Mouse (Mus musculus): ENCODE data around the gene Cd96. TPM values are rescaled to one million over a fixed set of nuclear protein-coding genes. Genes with fewer than 3 reads are reported as not detected.

The Cd96 gene
- polyA plus RNA-seq, 1 experiment from 2014 or later: 0.20 TPM

GRCm38 (mm10) chr16:46019359-46019758, 100.7 kb downstream of the Cd96 start:
- Histone ChIP-seq H3K79me2 (ENCODE audit: inconsistent target) (no peaks in the 10 kb centered on the region), H3K27ac (no peak overlapping the region), H3K36me3 (ENCODE audit: inconsistent target) (no peaks in the 10 kb centered on the region), H3K4me3 (ENCODE audit: inconsistent target) (no peak overlapping the region)
- WGBS (ENCODE audit: missing documents): 83% methylated on average over 1 of the region's 1 CpGs

GRCm38 (mm10) chr16:46011696-46012095, 108.4 kb downstream of the Cd96 start:
- Histone ChIP-seq H3K79me2 (ENCODE audit: inconsistent target) (no peaks in the 10 kb centered on the region), H3K36me3 (ENCODE audit: inconsistent target) (no peaks in the 10 kb centered on the region), H3K4me3 (ENCODE audit: inconsistent target) (no peak overlapping the region), H3K27ac (no peak overlapping the region)
- 94% methylated on average over 1 of the region's 1 CpGs for WGBS (ENCODE audit: missing documents)

- Histone ChIP-seq H3K36me3 (ENCODE audit: inconsistent target) (no peaks in the 10 kb centered on the region), H3K79me2 (ENCODE audit: inconsistent target) (no peaks in the 10 kb centered on the region), H3K4me3 (ENCODE audit: inconsistent target) (peak overlapping the region; percentile 77), H3K27ac (peak overlapping the region; percentile 66)
- WGBS (ENCODE audit: missing documents): 2% methylated on average over 5 of the region's 5 CpGs
Measured at GRCm38 (mm10) chr16:46010906-46011220, 109.2 kb downstream of the Cd96 start.

- peak within 1 kb of the TSS; percentile 77 for H3K4me3 ChIP-seq (ENCODE audit: inconsistent target)
- WGBS (ENCODE audit: missing documents): 1% methylated on average over 37 of the region's 39 CpGs
- H3K79me2 ChIP-seq (ENCODE audit: inconsistent target): no peaks in the 10 kb centered on the region
- H3K27ac ChIP-seq: peak within 1 kb of the TSS; percentile 66
- H3K36me3 ChIP-seq (ENCODE audit: inconsistent target): no peaks in the 10 kb centered on the region
Measured at GRCm38 (mm10) chr16:46010153-46010905, 109.7 kb downstream of the Cd96 start, which contains the start of gene Plcxd2. Plcxd2 (minus strand) TSS chr16:46010218.

- Histone ChIP-seq H3K4me3 (ENCODE audit: inconsistent target) (peak overlapping the region; percentile 77), H3K36me3 (ENCODE audit: inconsistent target) (no peaks in the 10 kb centered on the region), H3K79me2 (ENCODE audit: inconsistent target) (no peaks in the 10 kb centered on the region), H3K27ac (peak overlapping the region; percentile 38)
- WGBS (ENCODE audit: missing documents): 9% methylated on average over 13 of the region's 13 CpGs
Measured at GRCm38 (mm10) chr16:46009717-46010116, 110.3 kb downstream of the Cd96 start.

GRCm38 (mm10) chr16:46008766-46009165, 111.3 kb downstream of the Cd96 start:
- Histone ChIP-seq H3K4me3 (ENCODE audit: inconsistent target) (no peak overlapping the region), H3K79me2 (ENCODE audit: inconsistent target) (no peaks in the 10 kb centered on the region), H3K36me3 (ENCODE audit: inconsistent target) (no peaks in the 10 kb centered on the region), H3K27ac (no peak overlapping the region)
- 82% methylated on average over 3 of the region's 3 CpGs for WGBS (ENCODE audit: missing documents)

- no peaks in the 10 kb centered on the region for H3K36me3 ChIP-seq (ENCODE audit: inconsistent target)
- H3K79me2 ChIP-seq (ENCODE audit: inconsistent target): no peaks in the 10 kb centered on the region
- no peak overlapping the region for H3K27ac ChIP-seq
- WGBS (ENCODE audit: missing documents): 99% methylated on average over 5 of the region's 5 CpGs
- H3K4me3 ChIP-seq (ENCODE audit: inconsistent target): no peak overlapping the region
Measured at GRCm38 (mm10) chr16:46008036-46008605, 111.9 kb downstream of the Cd96 start.

- no peak overlapping the region for H3K27ac ChIP-seq
- 94% methylated on average over 10 of the region's 10 CpGs for WGBS (ENCODE audit: missing documents)
- no peak overlapping the region for H3K4me3 ChIP-seq (ENCODE audit: inconsistent target)
- H3K36me3 ChIP-seq (ENCODE audit: inconsistent target): no peaks in the 10 kb centered on the region
- H3K79me2 ChIP-seq (ENCODE audit: inconsistent target): no peaks in the 10 kb centered on the region
Measured at GRCm38 (mm10) chr16:46006261-46006660, 113.8 kb downstream of the Cd96 start.

- no peaks in the 10 kb centered on the region for H3K79me2 ChIP-seq (ENCODE audit: inconsistent target)
- no peak overlapping the region for H3K27ac ChIP-seq
- no peaks in the 10 kb centered on the region for H3K36me3 ChIP-seq (ENCODE audit: inconsistent target)
- WGBS (ENCODE audit: missing documents): 31% methylated on average over 10 of the region's 10 CpGs
- no peak overlapping the region for H3K4me3 ChIP-seq (ENCODE audit: inconsistent target)
Measured at GRCm38 (mm10) chr16:46001550-46002166, 118.4 kb downstream of the Cd96 start.

- Histone ChIP-seq H3K4me3 (ENCODE audit: inconsistent target) (no peak overlapping the region), H3K36me3 (ENCODE audit: inconsistent target) (no peaks in the 10 kb centered on the region), H3K27ac (no peak overlapping the region), H3K79me2 (ENCODE audit: inconsistent target) (no peaks in the 10 kb centered on the region)
- 95% methylated on average over 3 of the region's 3 CpGs for WGBS (ENCODE audit: missing documents)
Measured at GRCm38 (mm10) chr16:46000976-46001375, 119.1 kb downstream of the Cd96 start.

GRCm38 (mm10) chr16:45999374-46000191, 120.5 kb downstream of the Cd96 start:
- H3K27ac ChIP-seq: no peak overlapping the region
- no peak overlapping the region for H3K4me3 ChIP-seq (ENCODE audit: inconsistent target)
- 93% methylated on average over 10 of the region's 10 CpGs for WGBS (ENCODE audit: missing documents)
- no peaks in the 10 kb centered on the region for H3K36me3 ChIP-seq (ENCODE audit: inconsistent target)
- H3K79me2 ChIP-seq (ENCODE audit: inconsistent target): no peaks in the 10 kb centered on the region

GRCm38 (mm10) chr16:45998231-45998630, 121.8 kb downstream of the Cd96 start:
- Histone ChIP-seq H3K36me3 (ENCODE audit: inconsistent target) (no peaks in the 10 kb centered on the region), H3K27ac (no peak overlapping the region), H3K79me2 (ENCODE audit: inconsistent target) (no peaks in the 10 kb centered on the region), H3K4me3 (ENCODE audit: inconsistent target) (no peak overlapping the region)
- 92% methylated on average over 7 of the region's 7 CpGs for WGBS (ENCODE audit: missing documents)

- WGBS (ENCODE audit: missing documents): 58% methylated on average over 10 of the region's 10 CpGs
- H3K36me3 ChIP-seq (ENCODE audit: inconsistent target): no peaks in the 10 kb centered on the region
- no peak overlapping the region for H3K4me3 ChIP-seq (ENCODE audit: inconsistent target)
- H3K27ac ChIP-seq: no peak overlapping the region
- no peaks in the 10 kb centered on the region for H3K79me2 ChIP-seq (ENCODE audit: inconsistent target)
Measured at GRCm38 (mm10) chr16:45990901-45991676, 129.0 kb downstream of the Cd96 start.

GRCm38 (mm10) chr16:45986236-45986635, 133.8 kb downstream of the Cd96 start:
- H3K4me3 ChIP-seq (ENCODE audit: inconsistent target): no peak overlapping the region
- no peaks in the 10 kb centered on the region for H3K79me2 ChIP-seq (ENCODE audit: inconsistent target)
- 91% methylated on average over 1 of the region's 1 CpGs for WGBS (ENCODE audit: missing documents)
- H3K27ac ChIP-seq: no peak overlapping the region
- no peaks in the 10 kb centered on the region for H3K36me3 ChIP-seq (ENCODE audit: inconsistent target)
